Mouse (Mus musculus) heart, adult 18-20 months (tissue): ENCODE measurements at regions not wholly inside any gene's neighbourhood (a gene's known extent, or its start where the extent isn't known, plus 50 kb on each side); places are given as distances from the start of the nearest gene placed in this dataset.
"Not testable (repeated sequence)": the region's sequence is repeated elsewhere in the genome, so short reads cannot be mapped to it uniquely, and the experiment has no call there.

Source experiments
- DNase-seq, 2 experiments: peaks; one replicate each; pipeline ENCODE4 v3.0.0; 2021 to 2022; ENCODE audit warnings: mixed read lengths in 1 of 2

- peak in 1 of 2 experiments; percentile 49 for DNase-seq
Measured at GRCm38 (mm10) chr5:149815879-149816278, 137.8 kb downstream of the B3glct start.

DNA sequence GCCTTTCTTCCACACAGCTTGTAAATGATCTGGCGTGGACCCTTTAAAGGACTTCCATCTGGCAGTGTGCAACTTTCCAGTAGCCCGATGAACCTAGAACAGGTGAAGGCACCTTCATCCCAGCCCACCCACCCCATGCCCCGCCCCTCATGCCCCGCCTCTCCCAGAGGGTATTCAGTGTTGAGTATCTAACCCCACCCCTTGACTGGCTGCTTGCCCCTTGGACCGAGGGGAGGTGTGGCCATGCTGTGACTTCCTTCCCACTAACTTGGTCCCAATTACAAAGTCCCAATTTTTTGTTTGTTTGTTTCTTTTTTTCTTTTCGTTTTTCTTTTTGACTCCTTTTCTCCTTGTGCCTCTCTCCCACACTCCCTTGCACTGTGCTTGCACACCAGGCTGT, 140.8 kb downstream of the B3glct start:
- DNase-seq, result no peak

- no peak for DNase-seq
Measured at GRCm38 (mm10) chr5:149823821-149824220, 145.8 kb downstream of the B3glct start.

DNA sequence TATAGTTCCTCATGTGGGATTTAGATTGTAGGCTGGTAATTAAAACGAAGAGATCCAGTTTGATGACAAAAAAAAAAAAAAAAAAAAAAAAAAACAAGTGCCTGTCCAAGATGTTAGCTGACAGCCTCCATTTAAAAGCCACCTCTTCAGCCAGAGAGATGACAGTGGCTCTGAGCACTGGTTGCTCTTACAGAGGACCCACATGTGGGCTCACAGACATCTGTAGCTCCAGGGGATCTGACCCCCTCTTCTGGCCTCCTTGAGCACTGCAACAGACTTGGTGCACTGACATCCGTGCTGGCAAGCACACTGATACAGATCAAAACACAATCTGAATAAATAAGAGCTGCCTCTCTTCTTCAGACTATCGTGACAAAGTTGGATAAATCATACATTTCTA, 149.6 kb downstream of the B3glct start:
- no peak for DNase-seq

GRCm38 (mm10) chr5:149831122-149831861, 153.3 kb downstream of the B3glct start:
- DNase-seq, result peak; percentile 36 to 78

DNA sequence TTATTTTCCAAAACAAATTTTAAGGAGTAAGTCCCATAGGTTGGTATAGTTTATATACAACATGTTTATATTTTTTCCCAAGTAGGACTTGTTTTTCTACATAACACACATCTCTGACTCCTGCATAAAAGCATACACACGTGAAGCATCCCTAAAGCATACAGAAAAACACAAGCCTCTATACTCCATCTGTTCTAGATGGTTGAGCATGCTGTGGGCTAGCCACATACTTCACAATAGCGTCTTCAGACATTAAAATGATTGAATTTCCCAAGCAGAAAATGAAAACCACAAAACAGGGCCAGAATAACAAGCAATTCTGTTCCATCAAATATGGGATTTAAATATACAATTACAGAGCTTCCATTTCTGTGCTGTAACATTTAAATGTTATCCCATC, 159.3 kb downstream of the B3glct start:
- DNase-seq, result no peak

- no peak for DNase-seq
Measured at GRCm38 (mm10) chr5:149842491-149842890, 164.5 kb downstream of the B3glct start.

- no peak for DNase-seq
Measured at GRCm38 (mm10) chr5:149843310-149843709, 165.3 kb downstream of the B3glct start.

- DNase-seq, result no peak
Measured at GRCm38 (mm10) chr5:149845256-149845655, 167.2 kb downstream of the B3glct start.

GRCm38 (mm10) chr5:149848465-149848864, 170.0 kb upstream of the Rxfp2 start:
- no peak for DNase-seq

GRCm38 (mm10) chr5:149851011-149851410, 167.5 kb upstream of the Rxfp2 start:
- peak; percentile 37 to 82 for DNase-seq

- no peak for DNase-seq
Measured at GRCm38 (mm10) chr5:149852516-149852915, 166.0 kb upstream of the Rxfp2 start.

- no peak for DNase-seq
Measured at GRCm38 (mm10) chr5:149856101-149856500, 162.4 kb upstream of the Rxfp2 start.

- no peak for DNase-seq
Measured at GRCm38 (mm10) chr5:149857019-149857418, 161.5 kb upstream of the Rxfp2 start.

DNA sequence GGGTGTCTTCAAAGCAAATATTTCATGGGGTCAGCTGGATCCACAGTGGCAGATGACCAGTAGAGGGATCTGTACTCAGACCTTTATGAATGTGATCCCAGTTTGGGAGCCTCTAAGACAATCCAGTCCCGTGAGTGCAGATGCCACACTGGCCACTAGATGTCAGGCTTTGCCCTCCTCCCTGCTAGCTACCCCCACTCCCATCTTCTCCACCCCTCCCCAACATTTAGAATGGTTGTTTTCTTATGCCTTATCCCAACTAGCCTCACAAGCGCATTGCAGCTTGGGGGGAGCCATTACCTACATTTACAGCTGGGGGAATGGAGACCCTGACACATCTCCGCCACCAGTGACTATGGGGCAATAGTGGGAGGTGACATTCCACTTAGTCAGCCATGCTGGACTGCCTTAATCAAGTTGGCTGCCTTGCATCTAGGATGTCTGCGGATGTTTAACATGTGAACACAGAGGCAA, 156.9 kb upstream of the Rxfp2 start:
- DNase-seq, result peak; percentile 38 to 69

GRCm38 (mm10) chr5:149867926-149868325, 150.5 kb upstream of the Rxfp2 start:
- no peak for DNase-seq

- peak; percentile 15 to 18 for DNase-seq
Measured at GRCm38 (mm10) chr5:149869441-149869840, 149.0 kb upstream of the Rxfp2 start.

GRCm38 (mm10) chr5:149870596-149870995, 147.9 kb upstream of the Rxfp2 start:
- no peak for DNase-seq

- DNase-seq, result no peak
Measured at GRCm38 (mm10) chr5:149871521-149871920, 147.0 kb upstream of the Rxfp2 start.

DNA sequence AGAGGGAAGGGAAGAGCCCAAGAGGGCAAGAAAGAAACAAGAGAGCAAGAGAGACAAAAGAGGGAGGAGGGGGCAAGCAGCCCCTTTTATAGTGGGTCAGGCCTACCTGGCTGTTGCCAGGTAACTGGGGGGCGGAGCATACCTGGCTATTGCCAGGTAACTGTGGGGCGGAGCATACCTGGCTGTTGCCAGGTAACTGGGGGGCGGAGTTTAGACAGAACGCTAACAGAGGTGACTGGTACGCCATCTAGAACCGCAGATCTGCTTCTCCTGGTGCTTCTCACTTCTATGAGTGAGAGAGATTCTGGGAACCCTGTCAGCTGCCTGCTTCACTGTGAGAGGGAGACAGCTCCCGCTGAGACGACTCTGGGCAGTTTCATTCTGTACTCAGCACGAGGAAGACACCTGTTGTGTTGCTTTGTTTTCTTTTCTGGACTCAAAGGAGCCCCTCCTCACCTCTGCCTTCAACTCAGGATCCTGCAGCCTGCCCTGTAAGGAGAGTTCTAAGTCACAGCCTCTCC, 144.9 kb upstream of the Rxfp2 start:
- DNase-seq, result no peak

DNA sequence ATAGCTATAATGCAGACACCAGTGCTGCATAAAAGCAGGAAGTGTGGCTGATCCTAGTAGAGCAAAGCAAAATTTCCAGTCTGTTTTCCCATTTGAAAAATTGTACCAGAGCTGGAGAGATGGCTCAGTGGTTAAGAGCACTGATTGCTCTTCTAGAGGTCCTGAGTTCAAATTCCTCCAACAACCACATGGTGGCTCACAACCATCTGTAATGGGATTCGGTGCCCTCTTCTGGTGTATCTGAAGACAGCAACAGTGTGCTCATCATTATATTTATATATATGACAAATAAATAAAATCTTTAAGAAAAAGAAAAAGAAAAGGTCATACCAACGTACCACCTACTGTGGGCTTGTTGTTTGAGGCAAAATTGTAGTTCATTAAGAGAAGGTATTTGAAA, 144.1 kb upstream of the Rxfp2 start:
- no peak for DNase-seq

GRCm38 (mm10) chr5:149892453-149892852, 126.0 kb upstream of the Rxfp2 start:
- not testable (repeated sequence) for DNase-seq

GRCm38 (mm10) chr5:149906927-149907326, 111.5 kb upstream of the Rxfp2 start:
- DNase-seq, result no peak
